In the genomic region with DNA sequence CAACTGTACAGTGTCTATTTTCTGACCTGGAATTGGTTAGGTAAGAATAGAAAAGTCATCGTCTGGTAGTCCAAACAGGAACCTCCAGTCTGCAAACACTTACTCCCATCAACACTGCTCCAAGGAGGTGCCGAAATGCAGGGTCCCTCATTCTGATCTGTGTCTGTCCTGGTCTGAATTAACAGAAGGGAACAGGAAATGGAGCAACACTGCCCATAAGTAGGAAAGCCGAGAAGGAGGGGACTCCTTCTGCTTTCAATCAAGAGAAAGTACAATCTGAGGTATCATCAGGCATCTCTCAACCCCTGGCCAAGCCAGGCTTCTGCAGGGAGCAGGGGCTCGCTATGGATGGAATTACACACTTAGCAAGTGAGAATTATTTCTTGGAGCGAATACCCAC, we compare ENCODE assay signal across 28 mouse cellular contexts.
A peak's percentile ranks its signal among the peaks of the same experiment; 100 is the strongest.
DNase-seq lines count a peak whose midpoint lies in the region; ATAC-seq and TF ChIP-seq lines count a peak whose summit lies in the region.
"Had no signal": no experiment of that assay in that cellular context is flagged by ENCODE, and none has a peak within 500 bp of the region (broad histone marks: within the 10 kb centered on the region; RNA-seq: fewer than 3 reads in every experiment).

No protein-coding gene starts in this region.

- intact Hi-C loops in heart, adult 2 months (cut with DNase I): no loop called here

- 28% methylated on average over 5 of the region's 5 CpGs for WGBS in heart, embryonic 11.5 days (ENCODE audit: insufficient replicate concordance)
- 52% methylated on average over 5 of the region's 5 CpGs for WGBS in heart, adult 2 months
- WGBS in midbrain, embryonic 11.5 days: 69% methylated on average over 5 of the region's 5 CpGs
- WGBS in midbrain, embryonic 13.5 days: 76% methylated on average over 5 of the region's 5 CpGs
- WGBS in embryonic facial prominence, embryonic 10.5 days: 24% methylated on average over 5 of the region's 5 CpGs

- H3K36me3 ChIP-seq in heart, embryonic 11.5 days (ENCODE audit: control insufficient read depth, insufficient read depth, low read length): no peaks in the 10 kb centered on the region
- H3K36me3 ChIP-seq in heart, adult 2 months (ENCODE audit: control insufficient read depth, insufficient read depth, low read length): no peaks in the 10 kb centered on the region
- H3K36me3 ChIP-seq in midbrain, embryonic 11.5 days (ENCODE audit: control insufficient read depth, insufficient read depth, low read length): no peaks in the 10 kb centered on the region
- no peaks in the 10 kb centered on the region for H3K36me3 ChIP-seq in midbrain, embryonic 13.5 days
- H3K36me3 ChIP-seq in embryonic facial prominence, embryonic 10.5 days (replicated peaks): no peaks in the 10 kb centered on the region
- H3K36me3 ChIP-seq: embryonic facial prominence, embryonic 12.5 days; heart, embryonic 13.5 days; kidney, embryonic 15.5 days; limb, embryonic 13.5 days; lung, embryonic 15.5 days; midbrain, embryonic 10.5 days; neural tube, embryonic 13.5 days had no signal

- no peak overlapping the region for H3K9ac ChIP-seq in heart, embryonic 11.5 days (ENCODE audit: low read depth, low read length)
- no peak overlapping the region for H3K9ac ChIP-seq in heart, adult 2 months (ENCODE audit: low read depth, low read length)
- no peak overlapping the region for H3K9ac ChIP-seq in midbrain, embryonic 11.5 days (ENCODE audit: low read length)
- H3K9ac ChIP-seq in midbrain, embryonic 13.5 days (replicated peaks): no peak overlapping the region
- H3K9ac ChIP-seq: embryonic facial prominence, embryonic 12.5 days; forebrain, postnatal 0 days; heart, embryonic 13.5 days; kidney, embryonic 15.5 days; limb, embryonic 13.5 days; lung, embryonic 15.5 days; neural tube, embryonic 13.5 days had no signal

- ATAC-seq in heart, embryonic 11.5 days (replicated peaks; ENCODE audit: insufficient number of reproducible peaks, low FRiP score, low TSS enrichment): no peak
- ATAC-seq in midbrain, embryonic 11.5 days (ENCODE audit: low FRiP score): peak; percentile 7; the same call in 1 of the 2 replicates
- ATAC-seq in midbrain, embryonic 13.5 days: no peak
- ATAC-seq in cerebellum, adult (ENCODE audit: insufficient number of reproducible peaks, low FRiP score, low TSS enrichment): no peak
- ATAC-seq: CD4-positive, CD25-positive, alpha-beta regulatory T cell, adult 4 months; forebrain, postnatal 0 days; hindbrain, embryonic 16.5 days had no signal

- no peaks in the 10 kb centered on the region for H3K27me3 ChIP-seq in heart, embryonic 11.5 days (ENCODE audit: control insufficient read depth, insufficient read depth, low read length)
- H3K27me3 ChIP-seq in heart, adult 2 months (ENCODE audit: control insufficient read depth, insufficient read depth, low read length): no peaks in the 10 kb centered on the region
- no peaks in the 10 kb centered on the region for H3K27me3 ChIP-seq in midbrain, embryonic 11.5 days (ENCODE audit: control insufficient read depth, insufficient read depth, low read length)
- H3K27me3 ChIP-seq in midbrain, embryonic 13.5 days: no peaks in the 10 kb centered on the region
- no peaks in the 10 kb centered on the region for H3K27me3 ChIP-seq in embryonic facial prominence, embryonic 10.5 days (replicated peaks; ENCODE audit: low read depth, poor library complexity, severe bottlenecking)
- H3K27me3 ChIP-seq: embryonic facial prominence, embryonic 12.5 days; heart, embryonic 13.5 days; kidney, embryonic 15.5 days; limb, embryonic 13.5 days; lung, embryonic 15.5 days; neural tube, embryonic 13.5 days had no signal

- H3K9me3 ChIP-seq in heart, embryonic 11.5 days (replicated peaks; ENCODE audit: control insufficient read depth, low read length): no peaks in the 10 kb centered on the region
- H3K9me3 ChIP-seq in midbrain, embryonic 11.5 days (ENCODE audit: control insufficient read depth, low read length): no peaks in the 10 kb centered on the region
- no peaks in the 10 kb centered on the region for H3K9me3 ChIP-seq in midbrain, embryonic 13.5 days
- no peaks in the 10 kb centered on the region for H3K9me3 ChIP-seq in embryonic facial prominence, embryonic 10.5 days
- H3K9me3 ChIP-seq: embryonic facial prominence, embryonic 12.5 days; heart, embryonic 13.5 days; kidney, embryonic 15.5 days; limb, embryonic 13.5 days; lung, embryonic 15.5 days; midbrain, embryonic 10.5 days; neural tube, embryonic 13.5 days had no signal

- no peak overlapping the region for H3K4me2 ChIP-seq in heart, embryonic 11.5 days
- H3K4me2 ChIP-seq in midbrain, embryonic 11.5 days: no peak overlapping the region
- H3K4me2 ChIP-seq in midbrain, embryonic 13.5 days (replicated peaks): no peak overlapping the region
- H3K4me2 ChIP-seq: embryonic facial prominence, embryonic 12.5 days; heart, embryonic 13.5 days; kidney, embryonic 15.5 days; limb, embryonic 13.5 days; liver, embryonic 11.5 days; lung, embryonic 15.5 days; neural tube, embryonic 13.5 days had no signal

- no peak overlapping the region for H3K4me3 ChIP-seq in heart, embryonic 11.5 days (ENCODE audit: low read depth, low read length)
- no peak overlapping the region for H3K4me3 ChIP-seq in heart, adult 2 months
- no peak overlapping the region for H3K4me3 ChIP-seq in midbrain, embryonic 11.5 days (ENCODE audit: low read depth, low read length)
- no peak overlapping the region for H3K4me3 ChIP-seq in midbrain, embryonic 13.5 days (replicated peaks)
- H3K4me3 ChIP-seq in embryonic facial prominence, embryonic 10.5 days: no peak overlapping the region
- H3K4me3 ChIP-seq: embryonic facial prominence, embryonic 12.5 days; heart, embryonic 13.5 days; kidney, embryonic 15.5 days; layer of hippocampus, adult 2 months; limb, embryonic 13.5 days; lung, embryonic 15.5 days; midbrain, embryonic 10.5 days; neural tube, embryonic 13.5 days had no signal

- TF ChIP-seq POLR2A in heart, adult 2 months (IDR thresholded peaks at IDR 0.05; ENCODE audit: insufficient read depth, low read depth, low read length): no peak

- H3K4me1 ChIP-seq in heart, embryonic 11.5 days (ENCODE audit: control insufficient read depth, insufficient read depth, low read length): peaks cover 4% of the 10 kb centered on the region
- H3K4me1 ChIP-seq in heart, adult 2 months (ENCODE audit: control insufficient read depth, insufficient read depth, low read length): no peaks in the 10 kb centered on the region
- H3K4me1 ChIP-seq in midbrain, embryonic 11.5 days (ENCODE audit: control insufficient read depth, insufficient read depth, low read length): no peaks in the 10 kb centered on the region
- no peaks in the 10 kb centered on the region for H3K4me1 ChIP-seq in midbrain, embryonic 13.5 days (replicated peaks)
- H3K4me1 ChIP-seq in embryonic facial prominence, embryonic 10.5 days: peaks cover 19% of the 10 kb centered on the region
- H3K4me1 ChIP-seq: kidney, embryonic 15.5 days; limb, embryonic 13.5 days; lung, embryonic 15.5 days; neural tube, embryonic 13.5 days had no signal

- TF ChIP-seq CTCF in heart, adult 2 months (IDR thresholded peaks at IDR 0.05): no peak

- peak overlapping the region; percentile 54; the same call in 1 of the 2 replicates for H3K27ac ChIP-seq in heart, embryonic 11.5 days (ENCODE audit: low read depth, low read length)
- no peak overlapping the region for H3K27ac ChIP-seq in heart, adult 2 months
- H3K27ac ChIP-seq in midbrain, embryonic 11.5 days (ENCODE audit: low read depth, low read length): no peak overlapping the region
- no peak overlapping the region for H3K27ac ChIP-seq in midbrain, embryonic 13.5 days
- peak overlapping the region; percentile 35 for H3K27ac ChIP-seq in embryonic facial prominence, embryonic 10.5 days (replicated peaks)
- H3K27ac ChIP-seq: embryonic facial prominence, embryonic 12.5 days; heart, embryonic 13.5 days; kidney, embryonic 15.5 days; layer of hippocampus, adult 2 months; limb, embryonic 13.5 days; lung, embryonic 15.5 days; midbrain, embryonic 10.5 days; neural tube, embryonic 13.5 days had no signal

- no peak for TF ChIP-seq EP300 in heart, adult 2 months (IDR thresholded peaks at IDR 0.05; ENCODE audit: insufficient read depth, low read depth, low read length)

- DNase-seq in heart, adult 2 months: no peak
- DNase-seq in midbrain, embryonic 11.5 days (ENCODE audit: low spot score, missing footprints): no peak
- peak; percentile 52 for DNase-seq in embryonic facial prominence, embryonic 10.5 days (ENCODE audit: low spot score)
- no peak for DNase-seq in layer of hippocampus, adult 11-12 months (ENCODE audit: low spot score)
- DNase-seq: adrenal gland, postnatal 10 days; cerebellum, adult 11 months; cerebellum, adult 9-10 months; cerebellum, postnatal 36 days; forebrain, postnatal 0 days; gastrocnemius, postnatal 10 days; heart, postnatal 14 days; kidney, adult 18-20 months; kidney, postnatal 25 days; thymus, postnatal 4 days had no signal

- no peaks in the 10 kb centered on the region for H3K79me2 ChIP-seq in heart, adult 2 months (replicated peaks; ENCODE audit: control insufficient read depth, insufficient read depth, low read length)

Comparison
In these comparisons a context has a peak if more than half of its experiments do, and no peak if none do; other contexts are left out.
1. H3K27ac ChIP-seq: peak in heart, embryonic 11.5 days (single experiment) and embryonic facial prominence, embryonic 10.5 days (single experiment); none in heart, adult 2 months (single experiment), midbrain, embryonic 11.5 days (single experiment) and midbrain, embryonic 13.5 days (single experiment).